Mouse (Mus musculus): ENCODE data around the gene Mcat. TPM values are rescaled to one million over a fixed set of nuclear protein-coding genes. Genes with fewer than 3 reads are reported as not detected.

Gene Mcat
- 10 to 100 TPM; 37.8 to 39.3 TPM for total RNA-seq (2021)

GRCm38 (mm10) chr15:83563327-83563856 is at the start of gene Mcat, which contains the start of gene Tspo:
TSS of gene Mcat (minus strand) at chr15:83563787.
TSS of gene Tspo (plus strand) at chr15:83563592.
- intact Hi-C loops (cut with DNase I), result no loop called here
- DNase-seq, result peak; percentile 75 to 78

- intact Hi-C loops (cut with DNase I), result no loop called here
- peak; percentile 71 to 72 for DNase-seq
Measured at GRCm38 (mm10) chr15:83607115-83607802, 43.7 kb upstream of the Mcat start.

DNA sequence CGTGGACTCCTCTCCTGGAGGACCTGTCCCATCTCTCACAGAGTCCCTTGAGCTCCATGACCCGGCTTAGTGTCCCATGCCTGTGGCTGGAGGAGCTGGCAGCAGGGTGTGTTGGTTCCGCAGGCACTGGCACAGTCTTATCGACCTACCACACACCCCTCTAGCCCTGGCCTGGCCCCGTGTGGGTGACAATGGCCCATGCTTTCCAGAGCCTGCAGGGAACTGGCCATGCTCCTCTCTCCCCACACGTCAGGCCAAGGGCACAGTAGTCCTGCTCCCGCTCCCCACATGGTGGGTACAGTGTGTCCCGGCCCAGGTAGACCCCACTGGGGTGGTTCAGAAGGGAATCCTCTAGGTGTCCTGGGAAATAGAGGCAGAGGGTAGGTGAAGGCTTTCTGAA is 43.1 kb upstream of the Mcat start:
- no peak for DNase-seq
- intact Hi-C loops (cut with DNase I), result no loop called here

GRCm38 (mm10) chr15:83606216-83606615 is 42.6 kb upstream of the Mcat start:
- intact Hi-C loops (cut with DNase I), result no loop called here
- no peak for DNase-seq

- intact Hi-C loops (cut with DNase I), result no loop called here
Measured at GRCm38 (mm10) chr15:83603426-83603825, 39.8 kb upstream of the Mcat start.

DNA sequence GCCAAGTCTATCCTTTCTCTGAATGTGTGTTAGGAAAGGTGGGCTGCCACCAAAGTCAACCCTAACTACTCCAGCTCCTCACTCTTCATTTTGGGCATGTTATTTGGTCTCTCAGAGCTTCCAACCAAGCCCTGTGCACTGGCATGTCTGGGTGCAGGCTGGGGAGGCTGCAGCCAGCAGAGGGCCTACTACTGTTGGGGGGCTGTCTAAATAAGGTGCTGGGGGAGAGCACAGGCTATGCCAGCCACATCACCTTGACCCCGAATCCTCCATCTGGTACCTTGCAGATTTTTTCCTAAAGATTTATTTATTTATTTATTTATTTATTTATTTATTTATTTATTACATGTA is 39.4 kb upstream of the Mcat start:
- no peak for DNase-seq
- intact Hi-C loops (cut with DNase I), result no loop called here

More at GRCm38 (mm10) chr15:83603426-83603825, 39.8 kb upstream of the Mcat start:
- no peak for DNase-seq

GRCm38 (mm10) chr15:83602372-83603045 is 38.9 kb upstream of the Mcat start:
- intact Hi-C loops (cut with DNase I), result no loop called here
- peak; percentile 28 to 36 for DNase-seq

GRCm38 (mm10) chr15:83601185-83601584 is 37.6 kb upstream of the Mcat start:
- intact Hi-C loops (cut with DNase I), result no loop called here
- DNase-seq, result no peak

- intact Hi-C loops (cut with DNase I), result no loop called here
- DNase-seq, result no peak
Measured at GRCm38 (mm10) chr15:83596833-83597232, 33.2 kb upstream of the Mcat start.

DNA sequence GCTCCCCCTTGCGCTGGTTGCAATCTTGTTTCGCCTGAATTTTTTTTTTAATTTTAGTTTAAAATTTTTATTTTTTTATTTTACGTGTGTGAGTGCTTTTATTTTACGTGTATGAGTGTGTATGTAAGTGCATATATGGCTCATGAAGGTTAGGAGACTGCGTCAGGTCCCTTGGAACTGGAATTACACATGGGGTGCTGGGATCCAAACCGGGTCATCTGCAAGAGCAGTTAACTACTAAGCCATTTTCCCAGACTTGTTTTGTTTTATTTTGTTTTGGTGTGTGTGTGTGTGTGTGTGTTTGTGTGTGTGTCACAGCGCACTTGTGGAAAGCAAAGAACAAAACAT is 31.8 kb upstream of the Mcat start:
- no peak for DNase-seq
- intact Hi-C loops (cut with DNase I), result no loop called here

DNA sequence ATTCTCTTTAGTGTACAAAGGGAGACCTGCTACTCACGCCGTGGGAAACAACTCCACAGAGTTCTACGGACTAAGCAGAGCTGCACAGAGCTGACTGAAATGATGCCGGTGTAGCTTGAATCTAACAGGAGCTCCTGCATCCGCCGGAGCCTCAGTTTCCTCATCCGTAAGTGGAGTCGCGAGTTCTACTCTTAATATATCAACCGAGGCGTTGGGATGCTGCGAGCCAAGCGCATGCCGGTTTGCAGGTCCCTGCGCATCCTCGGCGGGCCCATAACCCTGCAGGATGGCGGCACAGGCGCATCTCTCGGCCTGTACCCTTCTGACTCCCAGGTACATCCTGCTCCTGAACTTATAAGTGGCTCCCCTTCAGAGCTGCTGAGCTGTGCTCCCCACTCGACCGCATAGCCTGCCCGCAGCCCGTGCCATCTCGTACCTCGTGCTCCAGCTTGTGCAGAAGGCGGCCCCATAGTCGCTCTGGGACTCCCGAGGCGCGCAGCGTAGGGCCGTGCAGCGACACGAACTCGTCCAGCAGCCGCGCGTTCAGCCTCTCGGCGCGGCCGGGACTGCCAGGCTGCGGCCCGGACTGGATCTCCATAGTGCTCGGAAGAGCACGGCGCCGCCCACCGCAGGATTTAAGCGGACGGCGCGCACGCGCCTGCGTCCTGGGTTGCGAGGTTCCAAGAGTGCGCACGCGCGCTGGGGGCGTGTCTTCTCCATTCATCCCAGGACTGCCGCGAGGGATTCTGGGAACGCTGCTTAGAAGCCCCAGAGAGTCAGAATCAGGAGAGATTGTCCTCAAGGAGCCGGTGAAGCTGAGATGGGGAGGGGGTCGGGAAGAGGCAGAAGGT is 31.2 kb upstream of the Mcat start, which contains the start of gene Ttll12:
Gene Ttll12, minus strand, starts transcription at position 645 of the 851 bp plus-strand sequence.
- peak; percentile 92 to 94 for DNase-seq
- intact Hi-C loops (cut with DNase I), result no loop called here

- intact Hi-C loops (cut with DNase I), result no loop called here
- no peak for DNase-seq
Measured at GRCm38 (mm10) chr15:83593702-83594512, 30.3 kb upstream of the Mcat start.

DNA sequence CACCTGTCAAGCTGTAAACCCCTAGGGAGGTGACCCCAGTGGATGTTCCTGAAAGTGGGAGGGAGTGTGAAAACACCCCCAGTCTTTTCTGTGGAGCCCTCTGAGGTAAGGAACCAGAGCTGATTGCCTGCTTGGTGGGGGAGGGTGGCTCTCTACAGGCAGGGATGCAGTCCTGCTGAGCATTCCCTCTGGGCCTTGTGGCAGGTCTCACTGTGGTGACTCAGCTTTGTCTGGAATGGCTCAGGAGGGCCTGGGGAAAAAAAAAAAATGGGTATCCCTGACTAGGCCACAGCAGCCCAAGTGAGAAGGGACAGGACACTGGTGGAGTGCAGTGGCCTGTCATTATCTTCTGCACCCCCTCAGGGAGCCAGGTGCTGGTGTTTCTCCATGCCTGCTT is 29.6 kb upstream of the Mcat start:
- intact Hi-C loops (cut with DNase I), result no loop called here
- no peak for DNase-seq

DNA sequence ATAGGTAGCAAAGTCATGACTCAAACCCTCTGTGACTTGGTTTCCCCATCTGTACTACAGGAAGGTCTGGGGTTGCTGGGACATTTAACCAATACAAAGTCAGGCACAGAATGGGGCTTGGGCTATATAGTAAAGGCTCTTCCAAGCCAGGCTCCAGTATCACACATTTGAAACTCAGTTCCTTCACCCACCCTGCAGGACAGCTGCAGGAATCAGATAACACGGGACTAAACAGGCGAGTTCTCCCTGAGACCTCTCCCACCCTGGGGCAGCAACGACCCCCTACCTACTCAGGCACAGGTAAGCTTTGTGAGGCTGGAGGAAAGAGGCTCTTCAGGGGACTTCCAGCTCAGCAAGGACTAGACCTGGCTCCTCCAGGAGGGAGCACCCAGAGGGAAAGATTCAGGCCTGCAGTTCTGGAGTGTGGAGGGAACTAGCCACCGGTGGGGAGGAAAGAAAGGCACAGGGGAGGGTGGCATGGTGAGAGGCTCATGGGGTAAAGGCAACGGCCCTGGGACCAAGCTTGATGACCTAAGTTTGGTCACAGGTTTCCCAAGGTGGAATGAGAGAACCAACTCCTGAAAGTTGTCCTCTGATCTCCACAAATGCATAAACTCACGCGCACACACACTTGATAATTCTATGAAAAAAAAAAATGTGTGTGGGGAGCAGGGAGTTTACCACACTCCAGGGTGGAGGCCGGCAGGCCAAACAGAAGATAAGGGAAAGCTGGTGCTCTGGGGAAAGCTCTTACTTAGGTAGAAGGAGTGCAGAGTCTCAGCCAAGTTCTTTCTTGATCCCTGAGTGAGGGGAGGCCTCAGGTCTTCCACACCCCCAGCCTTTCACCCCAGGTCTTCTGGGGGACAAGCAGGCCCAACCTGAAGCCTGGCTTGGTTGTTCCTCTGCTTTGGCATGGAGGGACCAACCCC is 28.9 kb upstream of the Mcat start:
- DNase-seq, result no peak
- intact Hi-C loops (cut with DNase I), result no loop called here

DNA sequence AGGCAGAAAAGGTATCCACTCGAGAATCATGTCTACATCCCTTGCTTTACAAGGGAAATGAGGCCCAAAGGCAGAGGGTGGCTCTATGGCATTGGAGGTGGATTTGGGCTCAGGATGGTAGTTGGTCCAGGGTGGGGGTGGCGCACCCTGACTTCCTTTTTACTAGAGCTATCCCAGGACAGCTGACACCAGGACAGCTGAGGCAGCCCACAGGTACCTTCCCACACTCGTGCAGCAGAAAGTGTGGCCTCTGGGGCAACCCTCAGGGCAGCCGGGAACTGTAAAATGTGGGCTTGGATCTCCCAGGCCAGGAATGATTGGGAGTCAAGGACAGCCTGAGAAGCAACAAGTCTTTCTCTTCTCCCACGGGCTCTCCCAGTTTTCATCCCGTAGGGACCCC is 28.2 kb upstream of the Mcat start:
- no peak for DNase-seq
- intact Hi-C loops (cut with DNase I), result no loop called here

DNA sequence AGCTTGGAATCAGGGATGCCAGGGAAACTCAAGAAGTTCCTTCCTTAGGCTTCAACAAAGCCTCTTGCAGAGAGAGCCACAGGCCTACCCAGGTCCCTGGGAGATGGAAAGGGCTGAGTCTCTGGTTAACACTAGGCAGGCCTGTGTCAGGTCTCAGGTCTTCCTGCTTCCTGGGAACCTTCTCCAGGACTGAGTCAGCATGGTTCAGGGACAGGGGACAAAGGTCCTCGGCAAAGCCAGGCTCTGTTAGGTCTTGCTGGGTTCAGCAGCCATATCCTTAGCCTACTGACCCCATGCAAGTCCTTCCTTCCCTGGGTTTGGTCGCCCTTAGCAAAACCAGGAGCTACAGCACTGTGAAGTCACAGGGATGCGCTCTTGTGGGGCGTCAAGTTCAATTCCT is 27.3 kb upstream of the Mcat start:
- DNase-seq, result no peak
- intact Hi-C loops (cut with DNase I), result no loop called here

GRCm38 (mm10) chr15:83584741-83585220 is 21.2 kb upstream of the Mcat start:
- intact Hi-C loops (cut with DNase I), result loop anchor here (10.0 kb wide), 1 partner anchor 200 kb away; no protein-coding TSS in a partner anchor
- no peak for DNase-seq

DNA sequence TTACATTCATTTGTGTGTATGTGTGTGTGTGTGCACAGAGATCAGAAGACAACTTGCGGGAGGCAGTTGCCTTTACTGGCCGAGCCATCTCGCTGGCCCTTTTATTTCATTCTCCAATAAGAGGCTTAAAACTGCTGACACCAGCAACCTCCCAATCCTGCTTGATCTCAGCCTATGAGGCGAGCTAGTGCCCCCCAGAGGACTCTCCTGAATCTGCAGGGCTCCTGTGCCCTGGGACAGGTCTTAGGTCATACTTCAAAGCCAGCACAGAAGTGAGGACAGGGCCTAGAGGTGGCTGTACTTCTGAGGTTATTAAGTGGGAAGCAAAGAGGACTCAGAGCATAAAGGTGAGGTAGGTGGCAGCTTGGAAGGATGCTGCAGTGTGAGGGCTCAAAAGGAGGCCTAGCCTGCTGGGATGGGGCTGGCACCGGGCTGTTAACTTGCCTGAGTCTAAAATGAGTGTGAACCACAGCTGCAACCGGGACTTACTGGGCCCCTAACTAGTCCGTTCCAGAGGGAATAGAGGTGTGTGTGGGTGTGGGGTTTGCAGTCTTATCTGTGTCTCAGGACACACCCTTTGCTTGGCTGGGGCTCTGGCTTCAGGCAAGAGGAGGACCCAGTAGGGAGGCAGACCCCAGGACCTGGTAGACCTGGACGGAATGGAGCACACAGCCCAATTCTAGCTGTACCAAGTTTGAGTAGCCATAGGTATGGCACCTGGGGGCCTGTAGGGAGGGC is 20.0 kb upstream of the Mcat start:
- intact Hi-C loops (cut with DNase I), result loop anchor here (10.0 kb wide), 1 partner anchor 199 kb away; no protein-coding TSS in a partner anchor
- DNase-seq, result peak; percentile 34 to 62

Data from heart, postnatal 36 days (tissue).